Mouse (Mus musculus) intestine, embryonic 15.5 days (tissue): ENCODE measurements at regions not wholly inside any gene's neighbourhood (a gene's known extent, or its start where the extent isn't known, plus 50 kb on each side); places are given as distances from the start of the nearest gene placed in this dataset.

Source experiments
- ATAC-seq: fragments of 200-750 bp; cut with Nextera tagmentation; 2 replicates; pipeline ENCODE4 v1.8.0; 2017; ENCODE audit warnings: moderate TSS enrichment, moderate library complexity
- H3K27ac ChIP-seq: fragments of 300-500 bp; sonication (generic); 2 replicates; pipeline ENCODE4 v1.5.1; 2015; ENCODE audit warnings: mild to moderate bottlenecking, inconsistent platforms
- H3K27me3 ChIP-seq: fragments of 300-500 bp; sonication (generic); replicated peaks from 2 replicates; pipeline ENCODE4 v1.6.1; 2015; ENCODE audit warnings: inconsistent platforms
- H3K36me3 ChIP-seq: fragments of 300-500 bp; sonication (generic); 2 replicates; pipeline ENCODE4 v1.6.1; 2015; ENCODE audit warnings: inconsistent platforms
- H3K4me1 ChIP-seq: fragments of 300-500 bp; sonication (generic); replicated peaks from 2 replicates; pipeline ENCODE4 v1.6.1; 2015; ENCODE audit warnings: inconsistent platforms
- H3K4me2 ChIP-seq: fragments of 300-500 bp; sonication (generic); replicated peaks from 2 replicates; pipeline ENCODE4 v1.6.1; 2015; ENCODE audit warnings: mild to moderate bottlenecking, inconsistent platforms
- H3K4me3 ChIP-seq: fragments of 300-500 bp; sonication (generic); replicated peaks from 2 replicates; pipeline ENCODE4 v1.5.1; 2015; ENCODE audit warnings: inconsistent platforms
- H3K9ac ChIP-seq: fragments of 300-500 bp; sonication (generic); 2 replicates; pipeline ENCODE4 v1.6.1; 2015; ENCODE audit warnings: inconsistent platforms
- H3K9me3 ChIP-seq: fragments of 300-500 bp; sonication (generic); 2 replicates; pipeline ENCODE4 v1.6.1; 2016; ENCODE audit warnings: inconsistent platforms
- WGBS: fragments of 180-500 bp; shearing (Covaris S2); methylation state at CpG from one replicate; pipeline ENCODE4 v1.1.7; 2015; 5-methylcytosine and 5-hydroxymethylcytosine counted together

DNA sequence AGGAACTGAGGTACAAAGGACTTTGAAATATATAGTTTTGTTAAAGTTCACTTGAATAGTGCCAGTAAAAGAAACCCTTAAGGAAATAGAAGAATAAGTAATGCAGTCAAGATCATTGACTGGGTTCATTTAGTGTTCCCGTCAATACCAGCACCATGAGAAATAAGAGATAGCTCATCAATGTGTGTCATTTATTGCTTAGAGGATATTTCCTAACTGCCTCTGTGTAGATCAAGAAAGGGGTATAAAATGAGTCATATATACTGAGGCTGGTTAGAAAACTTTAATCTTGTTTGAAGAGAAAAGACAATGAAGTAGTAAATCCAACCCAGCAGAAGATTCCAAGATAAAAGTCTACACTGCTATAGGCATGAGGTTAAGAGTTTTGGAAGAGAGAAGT is 1119.3 kb upstream of the Ddx18 start:
- Histone ChIP-seq H3K4me3 (no peak overlapping the region), H3K9ac (no peak overlapping the region), H3K36me3 (no peaks in the 10 kb centered on the region), H3K4me1 (no peaks in the 10 kb centered on the region), H3K4me2 (no peak overlapping the region), H3K27me3 (no peaks in the 10 kb centered on the region), H3K27ac (no peak overlapping the region), H3K9me3 (no peaks in the 10 kb centered on the region)
- ATAC-seq = peak; percentile 56; the same call in 1 of the 2 replicates
- whole genome bisulfite sequencing = 79% methylated on average over 1 of the region's 1 CpGs

DNA sequence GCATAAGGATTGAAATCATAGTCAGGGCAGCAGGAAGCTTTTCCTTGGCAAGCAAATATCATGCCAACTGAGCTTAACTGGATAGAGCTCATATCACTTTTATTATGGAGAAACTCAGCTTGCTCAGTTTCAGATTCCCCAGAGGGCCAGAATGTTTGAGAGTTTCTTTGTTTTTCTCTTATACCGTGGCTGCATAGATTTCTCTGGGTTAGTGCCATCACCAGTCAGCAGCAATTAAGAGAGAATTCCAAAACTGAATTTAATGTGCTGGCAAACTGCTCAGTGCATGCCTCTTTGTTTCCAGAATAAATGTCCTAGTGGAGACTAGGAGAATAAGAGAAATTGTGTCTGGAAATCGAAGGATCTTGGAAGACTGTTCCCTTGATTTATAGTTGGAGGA is 1100.3 kb upstream of the Ddx18 start:
- H3K27ac ChIP-seq = no peak overlapping the region
- no peaks in the 10 kb centered on the region for H3K4me1 ChIP-seq
- ATAC-seq = no peak
- H3K36me3 ChIP-seq = no peaks in the 10 kb centered on the region
- H3K4me3 ChIP-seq = no peak overlapping the region
- H3K27me3 ChIP-seq = no peaks in the 10 kb centered on the region
- H3K4me2 ChIP-seq = no peak overlapping the region
- no peaks in the 10 kb centered on the region for H3K9me3 ChIP-seq
- 53% methylated on average over 2 of the region's 2 CpGs for WGBS
- H3K9ac ChIP-seq = no peak overlapping the region

DNA sequence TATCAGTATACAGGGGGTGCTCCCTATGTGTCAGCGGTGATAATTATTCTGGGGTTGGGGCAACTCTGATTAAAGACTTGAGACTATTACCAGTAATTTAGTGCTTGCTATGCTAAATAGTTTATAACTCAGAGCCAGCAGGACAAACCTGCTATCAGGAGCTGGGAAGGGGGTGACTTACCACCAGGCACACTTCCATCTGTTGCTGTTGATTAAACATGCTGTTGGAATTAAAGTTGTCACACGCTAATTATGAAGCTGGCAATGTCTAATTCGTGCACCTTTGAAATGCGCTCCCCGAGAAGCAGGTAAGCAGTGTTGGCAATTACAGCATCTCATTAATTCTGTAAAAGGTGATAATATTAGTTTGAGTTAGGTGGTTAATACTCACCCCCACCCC is 1099.8 kb upstream of the Ddx18 start:
- Histone ChIP-seq H3K4me2 (no peak overlapping the region), H3K4me3 (no peak overlapping the region), H3K9me3 (no peaks in the 10 kb centered on the region), H3K4me1 (no peaks in the 10 kb centered on the region), H3K27me3 (no peaks in the 10 kb centered on the region), H3K36me3 (no peaks in the 10 kb centered on the region), H3K9ac (no peak overlapping the region), H3K27ac (no peak overlapping the region)
- WGBS = 53% methylated on average over 5 of the region's 5 CpGs
- ATAC-seq = no peak
